Mouse (Mus musculus) embryonic facial prominence, embryonic 11.5 days (tissue): ENCODE results near the gene Cdnf. TPM values are rescaled to one million over a fixed set of nuclear protein-coding genes. Genes with fewer than 3 reads are reported as not detected.
A peak's percentile ranks its signal among the peaks of the same experiment; 100 is the strongest.

Experiments
- ATAC-seq: fragments of 200-750 bp; cut with Nextera tagmentation; replicated peaks from 2 replicates; pipeline ENCODE4 v1.8.0; 2017; ENCODE audit warnings: low read depth; ENCODE audit not compliant: insufficient number of reproducible peaks, low FRiP score, low TSS enrichment
- DNase-seq: peaks from one replicate; pipeline ENCODE4 v3.0.0-alpha.2; 2015; ENCODE audit warnings: low spot score
- H3K27ac ChIP-seq: fragments of 300-500 bp; sonication (generic); replicated peaks from 2 replicates; pipeline ENCODE4 v1.5.1; 2014; ENCODE audit warnings: mild to moderate bottlenecking, low read depth, low read length, control low read depth
- H3K27me3 ChIP-seq: fragments of 300-500 bp; sonication (generic); 2 replicates; pipeline ENCODE4 v1.6.1; 2014; ENCODE audit warnings: mild to moderate bottlenecking, low read length, moderate library complexity, mixed read lengths; ENCODE audit not compliant: control insufficient read depth, insufficient read depth
- H3K36me3 ChIP-seq: fragments of 300-500 bp; sonication (generic); replicated peaks from 2 replicates; pipeline ENCODE4 v1.6.1; 2014; ENCODE audit warnings: low read depth, mild to moderate bottlenecking, low read length, moderate library complexity, mixed read lengths; ENCODE audit not compliant: control insufficient read depth, insufficient read depth
- H3K4me1 ChIP-seq: fragments of 300-500 bp; sonication (generic); 2 replicates; pipeline ENCODE4 v1.6.1; 2014; ENCODE audit warnings: low read length, mixed read lengths; ENCODE audit not compliant: control insufficient read depth, insufficient read depth
- H3K4me2 ChIP-seq: fragments of 300-500 bp; sonication (generic); 2 replicates; pipeline ENCODE4 v1.6.1; 2014; ENCODE audit warnings: low read depth, mild to moderate bottlenecking, control low read depth, low read length, moderate library complexity
- H3K4me3 ChIP-seq: fragments of 300-500 bp; sonication (generic); 2 replicates; pipeline ENCODE4 v1.5.1; 2014; ENCODE audit warnings: low read depth, low read length, control low read depth
- H3K9ac ChIP-seq: fragments of 300-500 bp; sonication (generic); replicated peaks from 2 replicates; pipeline ENCODE4 v1.6.1; 2014; ENCODE audit warnings: mild to moderate bottlenecking, control low read depth, low read length
- H3K9me3 ChIP-seq: fragments of 300-500 bp; sonication (generic); replicated peaks from 2 replicates; pipeline ENCODE4 v1.6.1; 2016; ENCODE audit warnings: mild to moderate bottlenecking, low read length, inconsistent platforms, mixed read lengths; ENCODE audit not compliant: control insufficient read depth
- WGBS: fragments of 180-500 bp; shearing (Covaris S2); extraction: QIAGEN DNeasy Blood & Tissue Kit; methylation state at CpG from one replicate; pipeline ENCODE4 v1.1.7; 2014; 5-methylcytosine and 5-hydroxymethylcytosine counted together
- polyA plus RNA-seq: library from polyadenylated mRNA; unstranded; fragments of >200 nt; fragmentation: Nextera tagmentation; extraction: Ambion mirVana; gene quantifications from 2 replicates; pipeline ENCODE4 v1.2.1, GENCODE M21; 2014

Gene Cdnf
- polyA plus RNA-seq, result 0.36 TPM in 1 of 2 replicates, not detected in the other

- WGBS, result under 1% methylated on average over 60 of the region's 60 CpGs
- Histone ChIP-seq H3K4me3 (peak within 1 kb of the TSS; percentile 61), H3K4me2 (peak within 1 kb of the TSS; percentile 76), H3K4me1 (no peaks in the 10 kb centered on the region), H3K36me3 (peaks cover 3% of the 10 kb centered on the region), H3K27me3 (no peaks in the 10 kb centered on the region), H3K9me3 (no peaks in the 10 kb centered on the region), H3K9ac (peak within 1 kb of the TSS; percentile 73), H3K27ac (no peak within 1 kb of the TSS; the same call in 1 of the 2 replicates)
- ATAC-seq (peak; percentile 100), DNase-seq (peak; percentile 99)
Measured at GRCm38 (mm10) chr2:3512552-3513454, at the start of gene Cdnf, which contains the start of the genes Gm45902 and Hspa14. Cdnf (plus strand) TSS chr2:3513030. Gm45902 (minus strand) TSS chr2:3512790. Hspa14 (minus strand) TSS chr2:3512814.

- H3K36me3 ChIP-seq, result no peaks in the 10 kb centered on the region; the same call in 1 of the 2 replicates
- peak overlapping the region; percentile 71 for H3K4me3 ChIP-seq
- peak overlapping the region; percentile 78 for H3K9ac ChIP-seq
- H3K27me3 ChIP-seq, result no peaks in the 10 kb centered on the region
- peak; percentile 58 for DNase-seq
- peak overlapping the region; percentile 84 for H3K27ac ChIP-seq
- H3K4me2 ChIP-seq, result peak overlapping the region; percentile 36
- ATAC-seq, result no peak
- no peaks in the 10 kb centered on the region for H3K9me3 ChIP-seq
- H3K4me1 ChIP-seq, result no peaks in the 10 kb centered on the region
- WGBS, result 1% methylated on average over 12 of the region's 12 CpGs
Measured at GRCm38 (mm10) chr2:3473891-3474290, 38.9 kb upstream of the Cdnf start.

- no peaks in the 10 kb centered on the region for H3K4me1 ChIP-seq
- peak; percentile 78 for DNase-seq
- peak overlapping the region; percentile 71 for H3K4me3 ChIP-seq
- H3K36me3 ChIP-seq, result no peaks in the 10 kb centered on the region; the same call in 1 of the 2 replicates
- no peaks in the 10 kb centered on the region for H3K9me3 ChIP-seq
- H3K27me3 ChIP-seq, result no peaks in the 10 kb centered on the region
- ATAC-seq, result peak; percentile 90
- peak overlapping the region; percentile 36 for H3K4me2 ChIP-seq
- under 1% methylated on average over 44 of the region's 46 CpGs for WGBS
- peak overlapping the region; percentile 78 for H3K9ac ChIP-seq
- H3K27ac ChIP-seq, result peak overlapping the region; percentile 84
Measured at GRCm38 (mm10) chr2:3474361-3474805, 38.4 kb upstream of the Cdnf start.

DNA sequence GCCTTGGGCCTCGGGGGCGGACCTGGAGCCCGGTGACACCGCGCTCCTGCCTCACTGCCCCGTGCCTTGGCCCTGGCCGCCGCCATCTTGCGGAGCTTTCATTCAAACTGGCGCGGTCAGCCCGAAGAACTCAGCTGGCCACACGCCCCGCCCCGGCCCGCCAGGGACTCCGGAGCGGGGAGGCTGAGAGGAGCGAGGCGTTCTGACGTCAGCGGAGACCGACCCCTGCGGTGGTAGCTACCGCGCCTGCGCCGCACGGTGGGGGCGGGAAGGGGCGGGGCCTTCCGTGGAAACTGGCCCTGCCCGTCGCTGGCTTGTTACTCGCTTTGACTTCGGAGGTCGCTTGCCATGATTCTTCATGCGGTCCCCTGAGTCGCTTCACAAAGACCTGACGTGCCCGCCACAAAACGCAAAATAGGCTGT, 38.0 kb upstream of the Cdnf start, which contains the start of gene Suv39h2:
TSS of gene Suv39h2 (minus strand) at position 171 of the 423 bp plus-strand sequence.
- H3K27me3 ChIP-seq, result no peaks in the 10 kb centered on the region

DNA sequence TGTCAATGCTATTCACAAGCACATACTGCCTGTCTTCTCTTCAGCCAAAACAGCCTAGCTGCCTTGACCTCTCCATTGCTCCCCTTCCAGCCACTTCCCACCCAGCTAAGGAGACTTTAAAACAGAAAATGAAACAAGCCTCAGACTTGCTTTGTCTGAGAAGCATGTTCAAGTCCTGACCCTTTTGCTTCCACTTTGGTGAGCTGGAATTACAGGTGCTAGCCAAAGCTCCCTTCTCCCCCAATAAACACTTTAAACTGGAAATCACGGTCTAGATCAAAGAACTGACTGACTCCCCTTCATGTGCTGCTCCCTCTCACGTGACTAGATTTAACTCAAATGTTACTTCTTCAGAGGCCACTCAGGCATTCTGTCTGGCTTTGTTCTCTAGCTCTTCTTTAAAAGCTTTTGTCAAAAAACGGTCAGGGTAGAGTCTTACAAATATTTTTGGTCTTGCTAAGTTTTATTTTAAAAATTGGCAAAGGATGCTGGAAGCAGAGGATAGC, 37.0 kb upstream of the Cdnf start:
- peak overlapping the region; percentile 63; the same call in 1 of the 2 replicates for H3K9ac ChIP-seq
- no peak for ATAC-seq

More for the DNA sequence above, 38.0 kb upstream of the Cdnf start, which contains the start of gene Suv39h2:
- Histone ChIP-seq H3K4me1 (no peaks in the 10 kb centered on the region), H3K4me2 (peak within 1 kb of the TSS; percentile 40), H3K27ac (peak within 1 kb of the TSS; percentile 84), H3K9me3 (no peaks in the 10 kb centered on the region), H3K9ac (peak within 1 kb of the TSS; percentile 78), H3K36me3 (no peaks in the 10 kb centered on the region; the same call in 1 of the 2 replicates), H3K4me3 (peak within 1 kb of the TSS; percentile 71)
- WGBS, result under 1% methylated on average over 42 of the region's 42 CpGs
- peak; percentile 97 for DNase-seq
- peak; percentile 97 for ATAC-seq

DNA sequence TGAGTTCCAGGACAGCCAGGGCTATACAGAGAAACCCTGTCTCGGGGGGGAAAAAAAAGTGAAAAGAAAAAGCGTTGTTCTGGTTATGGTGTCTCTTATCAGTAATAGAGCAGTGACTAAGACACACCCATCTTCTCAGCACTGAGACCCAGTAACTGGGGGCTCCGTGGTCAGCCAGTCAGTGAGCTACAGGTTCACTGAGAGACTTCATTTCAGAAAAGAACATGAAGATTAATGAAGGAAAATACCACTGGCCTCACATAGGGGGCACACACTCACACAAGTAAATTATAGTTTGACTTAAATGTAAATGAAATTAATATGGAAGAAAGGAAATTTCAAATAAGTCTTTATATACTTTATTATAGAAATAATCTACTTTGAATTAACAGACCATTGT, 32.6 kb upstream of the Cdnf start:
- H3K4me3 ChIP-seq, result no peak overlapping the region
- no peaks in the 10 kb centered on the region for H3K9me3 ChIP-seq
- H3K9ac ChIP-seq, result no peak overlapping the region
- H3K4me2 ChIP-seq, result no peak overlapping the region
- 79% methylated on average over 3 of the region's 3 CpGs for WGBS
- no peak for ATAC-seq
- no peak for DNase-seq
- H3K27ac ChIP-seq, result no peak overlapping the region
- no peaks in the 10 kb centered on the region for H3K4me1 ChIP-seq
- H3K36me3 ChIP-seq, result no peaks in the 10 kb centered on the region
- H3K27me3 ChIP-seq, result no peaks in the 10 kb centered on the region

More for the DNA sequence above, 37.0 kb upstream of the Cdnf start:
- H3K36me3 ChIP-seq, result no peaks in the 10 kb centered on the region; the same call in 1 of the 2 replicates
- no peak overlapping the region for H3K27ac ChIP-seq
- no peak overlapping the region for H3K4me2 ChIP-seq
- H3K4me1 ChIP-seq, result no peaks in the 10 kb centered on the region
- H3K9me3 ChIP-seq, result no peaks in the 10 kb centered on the region
- H3K27me3 ChIP-seq, result no peaks in the 10 kb centered on the region
- 72% methylated on average over 3 of the region's 3 CpGs for WGBS
- DNase-seq, result no peak
- H3K4me3 ChIP-seq, result no peak overlapping the region

GRCm38 (mm10) chr2:3489816-3490215, 23.0 kb upstream of the Cdnf start:
- DNase-seq (no peak), ATAC-seq (no peak)
- 84% methylated on average over 3 of the region's 3 CpGs for WGBS
- H3K27ac ChIP-seq, result no peak overlapping the region
- H3K4me1 ChIP-seq, result no peaks in the 10 kb centered on the region
- H3K27me3 ChIP-seq, result no peaks in the 10 kb centered on the region
- H3K9ac ChIP-seq, result no peak overlapping the region
- no peak overlapping the region for H3K4me2 ChIP-seq
- no peak overlapping the region for H3K4me3 ChIP-seq
- no peaks in the 10 kb centered on the region for H3K9me3 ChIP-seq
- peaks cover 3% of the 10 kb centered on the region for H3K36me3 ChIP-seq
